Mouse (Mus musculus) forebrain, embryonic 11.5 days (tissue): ENCODE measurements around the gene Olfr1271. TPM values are rescaled to one million over a fixed set of nuclear protein-coding genes. Genes with fewer than 3 reads are reported as not detected.
"Not testable (repeated sequence)": the region's sequence is repeated elsewhere in the genome, so short reads cannot be mapped to it uniquely, and the experiment has no call there.

Source experiments
- ATAC-seq: fragments of 200-750 bp; cut with Nextera tagmentation; replicated peaks from 2 replicates; pipeline ENCODE4 v1.8.0; 2017; ENCODE audit warnings: moderate TSS enrichment; ENCODE audit not compliant: low FRiP score
- DNase-seq: peaks from one replicate; pipeline ENCODE4 v3.0.0-alpha.2; 2017; ENCODE audit warnings: low spot score
- H3K27ac ChIP-seq: fragments of 300-500 bp; sonication (generic); 2 replicates; pipeline ENCODE4 v1.5.1; 2014; ENCODE audit warnings: low read depth, low read length
- H3K27me3 ChIP-seq: fragments of 300-500 bp; sonication (generic); 2 replicates; pipeline ENCODE4 v1.6.1; 2014; ENCODE audit warnings: mild to moderate bottlenecking, low read length, mixed read lengths; ENCODE audit not compliant: control insufficient read depth, insufficient read depth
- H3K36me3 ChIP-seq: fragments of 300-500 bp; sonication (generic); 2 replicates; pipeline ENCODE4 v1.6.1; 2014; ENCODE audit warnings: mild to moderate bottlenecking, low read length, moderate library complexity, mixed read lengths; ENCODE audit not compliant: control insufficient read depth, insufficient read depth
- H3K4me1 ChIP-seq: fragments of 300-500 bp; sonication (generic); replicated peaks from 2 replicates; pipeline ENCODE4 v1.6.1; 2014; ENCODE audit warnings: low read length, mixed read lengths; ENCODE audit not compliant: control insufficient read depth, insufficient read depth
- H3K4me2 ChIP-seq: fragments of 300-500 bp; sonication (generic); 2 replicates; pipeline ENCODE4 v1.6.1; 2014; ENCODE audit warnings: low read depth, mild to moderate bottlenecking, low read length, moderate library complexity, mixed read lengths; ENCODE audit not compliant: severe bottlenecking
- H3K4me3 ChIP-seq: fragments of 300-500 bp; sonication (generic); 2 replicates; pipeline ENCODE4 v1.5.1; 2014; ENCODE audit warnings: low read depth, low read length
- H3K9ac ChIP-seq: fragments of 300-500 bp; sonication (generic); 2 replicates; pipeline ENCODE4 v1.6.1; 2014; ENCODE audit warnings: low read length
- H3K9me3 ChIP-seq: fragments of 300-500 bp; sonication (generic); 2 replicates; pipeline ENCODE4 v1.6.1; 2016; ENCODE audit warnings: low read length, mixed read lengths; ENCODE audit not compliant: control insufficient read depth
- WGBS: fragments of 180-500 bp; shearing (Covaris S2); extraction: QIAGEN DNeasy Blood & Tissue Kit; methylation state at CpG from one replicate; pipeline ENCODE4 v1.1.7; 2014; 5-methylcytosine and 5-hydroxymethylcytosine counted together
- polyA plus RNA-seq: library from polyadenylated mRNA; unstranded; fragments of >200 nt; fragmentation: Nextera tagmentation; extraction: Ambion mirVana; gene quantifications from 2 replicates; pipeline ENCODE4 v1.2.1, GENCODE M21; 2014

Gene Olfr1271
- not detected in 2 replicates for polyA plus RNA-seq

DNA sequence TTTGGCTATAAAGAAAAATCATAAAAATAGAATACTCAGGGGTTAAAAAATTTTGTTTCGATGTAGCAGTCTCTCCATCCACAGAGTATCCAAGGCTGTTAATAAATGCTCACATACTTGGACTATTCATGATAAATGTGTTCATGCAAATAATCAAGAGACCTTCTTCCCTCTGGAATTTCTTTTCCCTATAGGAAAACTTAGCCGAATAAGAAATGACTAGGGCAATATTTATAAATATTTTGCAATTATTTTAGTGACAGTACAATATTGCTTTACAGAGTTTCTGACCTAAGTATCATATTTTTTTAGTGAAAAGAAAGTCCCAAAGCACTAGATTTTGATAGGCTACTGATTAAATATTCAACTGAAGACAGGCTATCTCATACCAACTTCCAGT lies at the start of gene Olfr1271:
Gene Olfr1271, minus strand, starts transcription at position 101 of the 400 bp plus-strand sequence.
- Histone ChIP-seq H3K9me3 (no peaks in the 10 kb centered on the region), H3K9ac (no peak within 1 kb of the TSS), H3K27ac (no peak within 1 kb of the TSS), H3K27me3 (no peaks in the 10 kb centered on the region), H3K4me3 (no peak within 1 kb of the TSS), H3K4me1 (no peaks in the 10 kb centered on the region), H3K4me2 (no peak within 1 kb of the TSS), H3K36me3 (no peaks in the 10 kb centered on the region)
- no peak for ATAC-seq
- 92% methylated on average over 2 of the region's 2 CpGs for WGBS
- DNase-seq: no peak

- Histone ChIP-seq H3K27me3 (no peaks in the 10 kb centered on the region), H3K4me3 (no peak within 1 kb of the TSS), H3K36me3 (no peaks in the 10 kb centered on the region), H3K4me2 (no peak within 1 kb of the TSS), H3K9me3 (no peaks in the 10 kb centered on the region), H3K9ac (no peak within 1 kb of the TSS), H3K4me1 (no peaks in the 10 kb centered on the region), H3K27ac (no peak within 1 kb of the TSS)
- WGBS: 78% methylated on average over 6 of the region's 6 CpGs
- ATAC-seq: no peak
- DNase-seq: no peak
Observed at GRCm38 (mm10) chr2:90292741-90293140, 21.9 kb upstream of the Olfr1271 start, which contains the start of gene Olfr1272. Olfr1272 (minus strand) TSS chr2:90292841.

DNA sequence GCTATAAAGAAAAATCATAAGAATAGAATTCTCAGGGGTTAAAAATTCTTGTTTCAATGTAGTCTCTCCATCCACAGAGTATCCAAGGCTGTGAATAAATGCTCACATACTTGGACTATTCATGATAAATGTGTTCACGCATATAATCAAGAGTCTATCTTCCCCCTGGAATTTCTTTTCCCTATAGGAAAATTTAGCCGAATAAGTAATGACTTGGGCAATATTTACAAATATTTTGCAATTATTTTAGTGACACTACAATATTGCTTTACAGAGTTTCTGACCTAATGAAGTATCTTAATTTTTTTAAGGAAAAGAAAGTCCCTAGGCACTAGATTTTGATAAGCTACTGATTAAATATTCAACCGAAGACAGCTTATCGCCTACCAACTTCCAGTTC lies 13.3 kb downstream of the Olfr1271 start, which contains the start of gene Olfr142:
Gene Olfr142, minus strand, starts transcription at position 101 of the 400 bp plus-strand sequence.
- H3K4me3 ChIP-seq: no peak within 1 kb of the TSS
- WGBS: 92% methylated on average over 4 of the region's 4 CpGs
- no peaks in the 10 kb centered on the region for H3K27me3 ChIP-seq
- no peaks in the 10 kb centered on the region for H3K4me1 ChIP-seq
- ATAC-seq (no peak), DNase-seq (no peak)
- no peak within 1 kb of the TSS for H3K9ac ChIP-seq
- no peak within 1 kb of the TSS for H3K27ac ChIP-seq
- H3K4me2 ChIP-seq: no peak within 1 kb of the TSS
- H3K9me3 ChIP-seq: no peaks in the 10 kb centered on the region
- H3K36me3 ChIP-seq: no peaks in the 10 kb centered on the region

DNA sequence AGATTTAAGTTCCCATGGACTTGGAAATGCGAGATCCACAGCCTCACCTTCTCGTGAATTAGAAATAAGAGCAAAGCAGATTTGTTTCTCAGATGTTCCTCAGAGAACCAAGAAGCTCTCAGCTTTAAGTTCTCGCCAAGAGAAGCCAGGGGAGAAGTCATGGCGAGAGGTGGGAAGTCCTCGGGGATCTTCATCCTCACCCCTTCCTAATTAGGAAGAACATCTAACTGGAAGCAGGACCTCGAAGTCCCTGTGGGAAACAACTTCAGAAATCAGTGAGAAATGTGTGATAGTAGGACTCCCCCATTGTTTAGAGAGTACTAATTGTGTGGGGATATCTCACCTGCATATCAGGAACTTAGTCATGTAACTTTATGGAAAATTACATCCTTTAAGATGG lies 46.4 kb downstream of the Olfr1271 start, which contains the start of gene Olfr1506:
Gene Olfr1506, minus strand, starts transcription at position 101 of the 400 bp plus-strand sequence.
- not testable (repeated sequence) for DNase-seq, H3K4me1 ChIP-seq, H3K9ac ChIP-seq, H3K9me3 ChIP-seq, ATAC-seq, H3K4me2 ChIP-seq, H3K4me3 ChIP-seq, H3K36me3 ChIP-seq, H3K27me3 ChIP-seq, H3K27ac ChIP-seq
- WGBS: no CpG with 5 or more reads among the region's 6 CpGs

Other genes starting within 250 kb of the Olfr1271 start
- not detected in 2 replicates for gene Olfr1264, start 245.5 kb downstream of the Olfr1271 start, polyA plus RNA-seq
- not detected in 2 replicates for gene Olfr1265, start 235.7 kb downstream of the Olfr1271 start, polyA plus RNA-seq
- gene Olfr140, start 207.4 kb downstream of the Olfr1271 start, polyA plus RNA-seq: not detected in 2 replicates
- not detected in 2 replicates for gene Olfr1269, start 149.6 kb downstream of the Olfr1271 start, polyA plus RNA-seq
- gene Olfr32, start 128.7 kb downstream of the Olfr1271 start, polyA plus RNA-seq: not detected in 2 replicates
- not detected in 2 replicates for gene Olfr1270, start 117.9 kb downstream of the Olfr1271 start, polyA plus RNA-seq
- not detected in 2 replicates for gene Olfr1506, start 46.5 kb downstream of the Olfr1271 start, polyA plus RNA-seq
- gene Olfr142, start 13.4 kb downstream of the Olfr1271 start, polyA plus RNA-seq: not detected in 2 replicates
- not detected in 2 replicates for gene Olfr1272, start 21.8 kb upstream of the Olfr1271 start, polyA plus RNA-seq
- not detected in 2 replicates for gene Gm13769, start 51.2 kb upstream of the Olfr1271 start, polyA plus RNA-seq
- not detected in 2 replicates for gene Olfr1274-ps, start 127.7 kb upstream of the Olfr1271 start, polyA plus RNA-seq